Mouse (Mus musculus) CH12.LX (cell line): ENCODE measurements around the gene Agl.

Experiments used
- CHD2 ChIP-seq: IDR thresholded peaks from 2 replicates; pipeline ENCODE4 v1.6.1; 2011; ENCODE audit warnings: low read length, improper control_type of control experiment
- CTCF ChIP-seq, 2 experiments: IDR thresholded peaks in 1 of 2; conservative IDR thresholded peaks in 1 of 2; 2 replicates each; pipeline ENCODE4 v1.5.1; 2011 to 2012; ENCODE audit warnings: low read depth in 2 of 2, low read length in 2 of 2, improper control_type of control experiment in 1 of 2, inconsistent platforms in 1 of 2, mild to moderate bottlenecking in 1 of 2, moderate library complexity in 1 of 2
- KAT2A ChIP-seq: IDR thresholded peaks from 2 replicates; pipeline ENCODE4 v1.6.1; 2012; ENCODE audit warnings: low read length, improper control_type of control experiment, inconsistent platforms; ENCODE audit not compliant: insufficient replicate concordance
- POLR2A ChIP-seq: IDR thresholded peaks from 2 replicates; pipeline ENCODE4 v1.6.1; 2011; ENCODE audit warnings: low read depth, mild to moderate bottlenecking, improper control_type of control experiment, low read length
- USF1 ChIP-seq: IDR thresholded peaks from 2 replicates; pipeline ENCODE4 v1.6.1; 2014; ENCODE audit warnings: low read depth, mild to moderate bottlenecking, inconsistent platforms, low read length, improper control_type of control experiment

DNA sequence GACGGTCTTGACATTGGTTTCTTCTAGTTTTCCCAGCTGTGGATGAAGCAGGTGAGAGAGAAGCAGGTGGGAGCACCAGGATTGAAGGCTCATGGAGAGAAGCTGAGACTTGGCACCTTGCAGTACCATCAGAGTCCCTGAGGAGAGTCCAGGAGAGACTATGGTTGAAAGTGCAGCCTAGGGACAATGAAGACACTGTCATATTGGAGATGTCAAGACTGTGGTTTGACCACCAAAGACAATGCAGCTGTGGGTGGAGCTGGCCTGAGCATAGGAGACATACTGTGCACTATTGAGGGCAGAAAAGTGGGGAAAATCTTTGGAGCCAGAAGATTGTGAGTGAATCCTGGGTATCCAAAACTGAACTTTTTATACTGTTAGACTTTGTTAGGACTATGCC, 42.4 kb upstream of the Agl start:
- TF ChIP-seq CTCF (conservative IDR thresholded peaks at IDR 0.05 in 1 of 2, IDR thresholded peaks at IDR 0.05 in 1 of 2; ENCODE audit: low read depth in 2 of 2, low read length in 2 of 2), result no peak
- TF ChIP-seq KAT2A, result no peak
- TF ChIP-seq POLR2A, result no peak
- TF ChIP-seq CHD2, result no peak
- no peak for TF ChIP-seq USF1
